Mouse (Mus musculus) stomach, postnatal 0 days (tissue): Measurements from ENCODE around the gene Xlr3b. TPM values are rescaled to one million over a fixed set of nuclear protein-coding genes. Genes with fewer than 3 reads are reported as not detected.
"Not testable (repeated sequence)": the region's sequence is repeated elsewhere in the genome, so short reads cannot be mapped to it uniquely, and the experiment has no call there.

ENCODE experiments used
- ATAC-seq: fragments of 200-750 bp; cut with Nextera tagmentation; 2 replicates; pipeline ENCODE4 v1.8.0; 2017; ENCODE audit not compliant: low FRiP score, low TSS enrichment
- DNase-seq: peaks from one replicate; pipeline ENCODE4 v3.0.0-alpha.2; 2016; ENCODE audit warnings: low spot score
- H3K27ac ChIP-seq: fragments of 300-500 bp; sonication (generic); replicated peaks from 2 replicates; pipeline ENCODE4 v1.5.1; 2014; ENCODE audit warnings: mild to moderate bottlenecking, control low read depth
- H3K27me3 ChIP-seq: fragments of 300-500 bp; sonication (generic); 2 replicates; pipeline ENCODE4 v1.6.1; 2014; ENCODE audit warnings: low read length; ENCODE audit not compliant: control insufficient read depth, insufficient read depth
- H3K36me3 ChIP-seq: fragments of 300-500 bp; sonication (generic); 2 replicates; pipeline ENCODE4 v1.6.1; 2014; ENCODE audit warnings: low read length, mixed read lengths; ENCODE audit not compliant: control insufficient read depth, insufficient read depth
- H3K4me1 ChIP-seq: fragments of 300-500 bp; sonication (generic); replicated peaks from 2 replicates; pipeline ENCODE4 v1.6.1; 2014; ENCODE audit warnings: antibody characterized with exemption; ENCODE audit not compliant: control insufficient read depth, insufficient read depth
- H3K4me2 ChIP-seq: fragments of 300-500 bp; sonication (generic); replicated peaks from 2 replicates; pipeline ENCODE4 v1.6.1; 2014; ENCODE audit warnings: low read depth, mild to moderate bottlenecking, control low read depth, moderate library complexity
- H3K4me3 ChIP-seq: fragments of 300-500 bp; sonication (generic); 2 replicates; pipeline ENCODE4 v1.5.1; 2014; ENCODE audit warnings: low read depth, low read length, control low read depth
- H3K9ac ChIP-seq: fragments of 300-500 bp; sonication (generic); 2 replicates; pipeline ENCODE4 v1.6.1; 2014; ENCODE audit warnings: mild to moderate bottlenecking, low read length, control low read depth, mixed read lengths
- H3K9me3 ChIP-seq: fragments of 300-500 bp; sonication (generic); 2 replicates; pipeline ENCODE4 v1.6.1; 2016; ENCODE audit warnings: low read length; ENCODE audit not compliant: control insufficient read depth
- CTCF ChIP-seq: IDR thresholded peaks from 2 replicates; pipeline ENCODE4 v1.5.1; 2016; ENCODE audit warnings: antibody characterized with exemption, low read depth, mild to moderate bottlenecking, moderate library complexity
- EP300 ChIP-seq: optimal IDR thresholded peaks from 2 replicates; pipeline ENCODE3; 2016; ENCODE audit warnings: antibody characterized with exemption
- WGBS: fragments of 180-500 bp; shearing (Covaris S2); extraction: QIAGEN DNeasy Blood & Tissue Kit; methylation state at CpG from one replicate; pipeline ENCODE4 v1.1.7; 2014; 5-methylcytosine and 5-hydroxymethylcytosine counted together
- polyA plus RNA-seq: library from polyadenylated mRNA; unstranded; fragments of >200 nt; fragmentation: Nextera tagmentation; extraction: Ambion mirVana; gene quantifications from 2 replicates; pipeline ENCODE4 v1.2.1, GENCODE M21; 2015

Xlr3b gene
- polyA plus RNA-seq, 1 experiment from 2014 or later, result 2.1 TPM

DNA sequence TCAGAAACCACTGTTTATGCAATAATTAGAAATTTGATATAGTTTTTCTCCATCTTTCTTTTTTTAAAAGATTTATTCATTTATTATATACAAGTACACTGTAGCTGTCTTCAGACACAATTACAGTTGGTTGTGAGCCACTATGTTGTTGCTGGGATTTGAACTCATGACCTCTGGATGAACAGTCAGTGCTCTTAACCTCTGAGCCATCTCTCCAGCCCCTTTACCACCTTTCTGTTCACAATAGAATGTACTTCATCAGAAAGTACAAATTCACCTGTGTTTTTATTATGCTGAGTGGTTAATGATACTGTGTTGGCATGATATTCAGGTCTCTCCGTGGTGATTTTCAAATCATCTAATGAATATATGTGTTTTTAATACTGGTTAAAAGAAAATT, 33.4 kb downstream of the Xlr3b start:
- Histone ChIP-seq H3K9me3 (no peaks in the 10 kb centered on the region), H3K4me1 (no peaks in the 10 kb centered on the region), H3K36me3 (no peaks in the 10 kb centered on the region), H3K27ac (no peak overlapping the region), H3K9ac (no peak overlapping the region), H3K4me3 (no peak overlapping the region), H3K4me2 (no peak overlapping the region), H3K27me3 (no peaks in the 10 kb centered on the region)
- DNase-seq (no peak), ATAC-seq (no peak)
- WGBS, result 60% methylated on average over 1 of the region's 1 CpGs
- TF ChIP-seq CTCF, result no peak
- TF ChIP-seq EP300, result no peak

DNA sequence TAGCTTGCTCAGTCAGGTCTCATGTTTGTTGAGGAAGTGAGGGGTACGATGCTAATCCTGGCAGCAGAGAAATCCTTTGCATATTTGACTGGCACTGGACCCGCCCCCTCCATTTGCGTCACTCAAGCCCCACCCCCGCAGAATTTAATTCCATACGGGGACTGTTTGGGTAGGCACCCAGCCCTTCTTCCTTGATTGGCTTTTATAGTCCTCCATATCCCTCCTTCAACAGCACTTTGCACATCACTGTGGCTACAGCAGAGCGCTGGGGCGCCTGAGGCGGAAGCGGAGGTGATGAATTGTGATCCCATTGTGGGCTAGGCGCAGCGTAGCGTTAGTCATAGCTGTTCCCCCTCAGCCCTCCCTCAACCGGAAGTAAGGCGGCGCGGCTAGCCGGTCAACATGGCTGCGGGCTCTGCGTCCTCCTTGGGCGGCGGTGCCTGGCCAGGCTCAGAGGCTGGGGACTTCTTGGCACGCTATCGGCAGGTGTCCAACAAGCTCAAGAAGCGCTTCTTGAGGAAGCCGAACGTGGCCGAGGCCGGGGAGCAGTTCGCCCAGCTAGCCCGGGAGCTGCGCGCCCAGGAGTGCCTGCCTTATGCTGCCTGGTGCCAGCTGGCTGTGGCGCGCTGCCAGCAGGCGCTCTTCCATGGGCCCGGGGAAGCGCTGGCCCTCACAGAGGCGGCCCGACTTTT, 36.1 kb downstream of the Xlr3b start, which contains the start of gene F8a:
TSS of gene F8a (plus strand) at position 378 of the 692 bp plus-strand sequence.
- peak; percentile 85 for DNase-seq
- H3K4me1 ChIP-seq, result no peaks in the 10 kb centered on the region
- peak; percentile 98 for ATAC-seq
- 12% methylated on average over 39 of the region's 39 CpGs for WGBS
- H3K36me3 ChIP-seq, result no peaks in the 10 kb centered on the region
- TF ChIP-seq EP300 (no peak), CTCF (no peak)
- peak within 1 kb of the TSS; percentile 94 for H3K27ac ChIP-seq
- no peaks in the 10 kb centered on the region for H3K27me3 ChIP-seq
- peak within 1 kb of the TSS; percentile 61 for H3K4me3 ChIP-seq
- H3K9me3 ChIP-seq, result no peaks in the 10 kb centered on the region
- peak within 1 kb of the TSS; percentile 70 for H3K4me2 ChIP-seq
- peak within 1 kb of the TSS; percentile 73 for H3K9ac ChIP-seq

DNA sequence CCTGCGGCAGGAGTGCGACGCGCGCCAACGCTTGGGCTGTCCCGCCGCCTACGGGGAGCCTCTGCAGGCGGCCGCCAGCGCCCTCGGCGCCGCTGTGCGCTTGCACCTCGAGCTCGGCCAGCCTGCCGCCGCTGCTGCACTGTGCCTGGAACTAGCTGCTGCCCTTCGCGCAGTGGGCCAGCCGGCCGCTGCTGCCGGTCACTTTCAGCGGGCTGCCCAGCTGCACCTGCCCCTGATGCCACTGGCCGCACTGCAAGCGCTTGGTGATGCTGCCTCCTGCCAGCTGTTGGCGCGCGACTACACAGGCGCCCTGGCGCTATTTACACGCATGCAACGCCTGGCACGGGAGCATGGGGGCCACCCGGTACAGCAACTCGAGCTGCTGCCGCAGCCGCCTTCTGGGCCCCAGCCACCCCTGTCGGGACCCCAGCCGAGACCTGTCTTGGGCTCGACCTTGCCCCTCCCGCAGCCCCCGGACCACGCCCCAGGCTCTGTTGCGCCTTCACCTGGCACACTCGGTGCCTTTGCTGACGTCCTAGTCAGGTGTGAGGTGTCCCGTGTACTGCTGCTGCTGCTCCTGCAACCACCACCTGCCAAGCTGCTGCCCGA, 36.7 kb downstream of the Xlr3b start:
- Histone ChIP-seq H3K36me3 (no peaks in the 10 kb centered on the region), H3K4me2 (peak overlapping the region; percentile 70), H3K4me1 (no peaks in the 10 kb centered on the region), H3K9me3 (no peaks in the 10 kb centered on the region), H3K4me3 (peak overlapping the region; percentile 61), H3K27ac (peak overlapping the region; percentile 94), H3K9ac (peak overlapping the region; percentile 73), H3K27me3 (no peaks in the 10 kb centered on the region)
- ATAC-seq, result peak; percentile 52
- DNase-seq, result peak; percentile 67
- 17% methylated on average over 30 of the region's 51 CpGs for WGBS
- TF ChIP-seq CTCF (peak; percentile 41; the same call in 1 of the 2 replicates), EP300 (no peak)

DNA sequence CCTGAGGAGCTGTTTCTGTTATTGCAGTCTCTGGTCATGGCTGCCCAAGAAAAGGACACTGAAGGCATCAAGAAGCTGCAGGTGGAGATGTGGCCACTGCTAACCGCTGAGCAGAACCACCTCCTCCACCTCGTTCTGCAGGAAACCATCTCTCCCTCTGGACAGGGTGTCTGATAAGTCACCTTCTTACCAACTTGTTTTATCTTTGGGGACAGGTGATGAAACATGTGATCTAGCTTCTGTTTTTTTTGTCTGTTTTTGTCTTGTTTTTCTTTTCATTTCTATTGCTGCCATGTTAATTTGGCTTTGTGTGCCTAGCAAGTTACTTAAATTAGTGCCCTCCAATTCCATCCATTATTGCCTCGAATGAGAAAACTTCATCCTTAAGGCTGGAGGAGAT, 37.3 kb downstream of the Xlr3b start:
- H3K27me3 ChIP-seq, result no peaks in the 10 kb centered on the region
- TF ChIP-seq CTCF (no peak), EP300 (no peak)
- H3K4me3 ChIP-seq, result peak overlapping the region; percentile 61
- no peak for ATAC-seq
- no peaks in the 10 kb centered on the region for H3K36me3 ChIP-seq
- 35% methylated on average over 3 of the region's 3 CpGs for WGBS
- H3K9me3 ChIP-seq, result no peaks in the 10 kb centered on the region
- DNase-seq, result no peak
- peak overlapping the region; percentile 73; the same call in 1 of the 2 replicates for H3K9ac ChIP-seq
- peak overlapping the region; percentile 70 for H3K4me2 ChIP-seq
- H3K4me1 ChIP-seq, result no peaks in the 10 kb centered on the region
- peak overlapping the region; percentile 94; the same call in 1 of the 2 replicates for H3K27ac ChIP-seq

DNA sequence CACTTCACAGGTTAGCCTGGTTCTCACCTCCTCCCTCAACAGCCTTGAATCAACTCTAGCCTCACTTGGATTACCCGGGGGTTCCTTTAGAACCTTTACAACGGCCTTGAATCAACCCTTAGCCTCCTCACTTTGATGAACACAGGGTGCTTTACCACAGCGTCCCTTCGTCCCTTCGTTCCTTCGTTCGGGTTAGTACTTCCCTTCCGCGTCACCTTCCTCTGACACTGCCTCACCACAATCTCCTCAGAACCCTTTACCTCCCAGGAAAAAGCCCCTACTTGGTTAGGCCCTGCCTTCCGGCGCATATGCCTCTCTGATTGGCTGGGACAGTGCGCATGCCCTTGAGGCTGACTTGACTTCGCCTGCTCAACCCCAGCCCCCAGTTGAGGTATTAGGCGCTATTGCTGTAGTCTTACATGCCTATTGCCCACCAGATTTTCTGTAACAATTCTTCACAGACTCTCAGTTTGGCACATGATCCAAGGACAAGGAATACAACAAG, 50.9 kb downstream of the Xlr3b start, which contains the start of gene Xlr4c:
TSS of gene Xlr4c (minus strand) at position 310 of the 505 bp plus-strand sequence.
- not testable (repeated sequence) for H3K4me1 ChIP-seq, H3K9ac ChIP-seq, DNase-seq, H3K27me3 ChIP-seq, H3K36me3 ChIP-seq, ATAC-seq, H3K27ac ChIP-seq, H3K4me3 ChIP-seq, H3K4me2 ChIP-seq, H3K9me3 ChIP-seq
- WGBS, result 87% methylated on average over 9 of the region's 14 CpGs

Other genes with a start within 250 kb of the Xlr3b start
- 15.4 and 17.3 TPM in 2 replicates for gene Zfp185, start 204.9 kb upstream of the Xlr3b start, polyA plus RNA-seq
- 0.04 and 0.11 TPM in 2 replicates for gene Pnma5, start 155.1 kb upstream of the Xlr3b start, polyA plus RNA-seq
- gene Pnma3, start 127.4 kb upstream of the Xlr3b start, polyA plus RNA-seq, result 0.05 TPM in 2 replicates
- gene Xlr4a, start 109.7 kb upstream of the Xlr3b start, polyA plus RNA-seq, result 0.59 and 2.0 TPM in 2 replicates
- 2.7 and 7.4 TPM in 2 replicates for gene Xlr3a, start 95.1 kb upstream of the Xlr3b start, polyA plus RNA-seq
- gene Gm14685, start 75.2 kb upstream of the Xlr3b start, polyA plus RNA-seq, result 0.46 and 0.61 TPM in 2 replicates
- 0.12 TPM in 1 of 2 replicates, not detected in the other for gene Xlr5b, start 43.4 kb upstream of the Xlr3b start, polyA plus RNA-seq
- 0.18 and 0.42 TPM in 2 replicates for gene DXBay18, start 42.8 kb upstream of the Xlr3b start, polyA plus RNA-seq
- gene Spin2d, start 15.2 kb upstream of the Xlr3b start, polyA plus RNA-seq, result not detected in 2 replicates
- 1.3 and 2.0 TPM in 2 replicates for gene Xlr4b, start 22.1 kb downstream of the Xlr3b start, polyA plus RNA-seq
- gene F8a, start 36.1 kb downstream of the Xlr3b start, polyA plus RNA-seq, result 20.4 and 22.5 TPM in 2 replicates
- gene Xlr4c, start 50.9 kb downstream of the Xlr3b start, polyA plus RNA-seq, result 1.5 and 1.8 TPM in 2 replicates
- not detected in 2 replicates for gene Xlr3c, start 73.2 kb downstream of the Xlr3b start, polyA plus RNA-seq
- 0.23 TPM in 1 of 2 replicates, not detected in the other for gene Xlr5a, start 100.8 kb downstream of the Xlr3b start, polyA plus RNA-seq
- not detected in 2 replicates for gene Xlr5c, start 100.8 kb downstream of the Xlr3b start, polyA plus RNA-seq
- gene Gm45015, start 144.6 kb downstream of the Xlr3b start, polyA plus RNA-seq, result not detected in 2 replicates
- 2.6 and 2.8 TPM in 2 replicates for gene Zfp275, start 150.4 kb downstream of the Xlr3b start, polyA plus RNA-seq
- 0.08 TPM in 1 of 2 replicates, not detected in the other for gene Gm18336, start 206.5 kb downstream of the Xlr3b start, polyA plus RNA-seq
- gene Zfp92, start 218.9 kb downstream of the Xlr3b start, polyA plus RNA-seq, result 0.10 TPM in 2 replicates
- 98.8 and 103 TPM in 2 replicates for gene Trex2, start 243.1 kb downstream of the Xlr3b start, polyA plus RNA-seq